Mouse (Mus musculus) kidney, embryonic 14.5 days (tissue): ENCODE measurements around the gene Olfml2b. TPM values are rescaled to one million over a fixed set of nuclear protein-coding genes. Genes with fewer than 3 reads are reported as not detected.

Source experiments
- ATAC-seq: fragments of 200-750 bp; cut with Nextera tagmentation; 2 replicates; pipeline ENCODE4 v1.8.0; 2017; ENCODE audit warnings: moderate number of reproducible peaks, mild to moderate bottlenecking, moderate TSS enrichment, moderate library complexity; ENCODE audit not compliant: low FRiP score, low TSS enrichment
- H3K27ac ChIP-seq: fragments of 300-500 bp; sonication (generic); 2 replicates; pipeline ENCODE4 v1.5.1; 2014; ENCODE audit warnings: low read depth, mild to moderate bottlenecking, low read length, moderate library complexity, mixed read lengths
- H3K27me3 ChIP-seq: fragments of 300-500 bp; sonication (generic); 2 replicates; pipeline ENCODE4 v1.6.1; 2014; ENCODE audit warnings: mild to moderate bottlenecking, low read length; ENCODE audit not compliant: control insufficient read depth, insufficient read depth
- H3K36me3 ChIP-seq: fragments of 300-500 bp; sonication (generic); 2 replicates; pipeline ENCODE4 v1.6.1; 2014; ENCODE audit warnings: low read length, mixed read lengths; ENCODE audit not compliant: control insufficient read depth, insufficient read depth
- H3K4me1 ChIP-seq: fragments of 300-500 bp; sonication (generic); 2 replicates; pipeline ENCODE4 v1.6.1; 2014; ENCODE audit warnings: low read length, mixed read lengths; ENCODE audit not compliant: control insufficient read depth, insufficient read depth
- H3K4me2 ChIP-seq: fragments of 300-500 bp; sonication (generic); replicated peaks from 2 replicates; pipeline ENCODE4 v1.6.1; 2014; ENCODE audit warnings: low read depth, mild to moderate bottlenecking, low read length
- H3K4me3 ChIP-seq: fragments of 300-500 bp; sonication (generic); 2 replicates; pipeline ENCODE4 v1.5.1; 2014; ENCODE audit warnings: mild to moderate bottlenecking, low read length
- H3K9ac ChIP-seq: fragments of 300-500 bp; sonication (generic); 2 replicates; pipeline ENCODE4 v1.6.1; 2014; ENCODE audit warnings: low read depth, mild to moderate bottlenecking, low read length, moderate library complexity
- H3K9me3 ChIP-seq: fragments of 300-500 bp; sonication (generic); 2 replicates; pipeline ENCODE4 v1.6.1; 2016; ENCODE audit warnings: low read length; ENCODE audit not compliant: control insufficient read depth
- WGBS: fragments of 180-500 bp; shearing (Covaris S2); extraction: QIAGEN DNeasy Blood & Tissue Kit; methylation state at CpG from one replicate; pipeline ENCODE4 v1.1.7; 2014; 5-methylcytosine and 5-hydroxymethylcytosine counted together
- polyA plus RNA-seq: library from polyadenylated mRNA; unstranded; fragments of >200 nt; fragmentation: Nextera tagmentation; extraction: Ambion mirVana; gene quantifications from 2 replicates; pipeline ENCODE4 v1.2.1, GENCODE M21; 2014

Olfml2b gene
- polyA plus RNA-seq, 1 experiment from 2014 or later, result 6.0 TPM

GRCm38 (mm10) chr1:170699553-170699952 lies 55.2 kb downstream of the Olfml2b start:
- Histone ChIP-seq H3K36me3 (no peaks in the 10 kb centered on the region), H3K4me3 (no peak overlapping the region), H3K27me3 (no peaks in the 10 kb centered on the region), H3K27ac (no peak overlapping the region), H3K4me2 (no peak overlapping the region), H3K4me1 (no peaks in the 10 kb centered on the region), H3K9ac (no peak overlapping the region), H3K9me3 (no peaks in the 10 kb centered on the region)
- no peak for ATAC-seq
- WGBS, result 87% methylated on average over 9 of the region's 9 CpGs

GRCm38 (mm10) chr1:170700496-170701027 lies 56.2 kb downstream of the Olfml2b start:
- WGBS, result 88% methylated on average over 3 of the region's 3 CpGs
- H3K9ac ChIP-seq, result no peak overlapping the region
- no peaks in the 10 kb centered on the region for H3K9me3 ChIP-seq
- H3K36me3 ChIP-seq, result no peaks in the 10 kb centered on the region
- ATAC-seq, result no peak
- H3K4me2 ChIP-seq, result no peak overlapping the region
- H3K4me3 ChIP-seq, result no peak overlapping the region
- H3K27me3 ChIP-seq, result no peaks in the 10 kb centered on the region
- no peak overlapping the region for H3K27ac ChIP-seq
- H3K4me1 ChIP-seq, result no peaks in the 10 kb centered on the region

GRCm38 (mm10) chr1:170701178-170701577 lies 56.8 kb downstream of the Olfml2b start:
- no peak overlapping the region for H3K4me2 ChIP-seq
- ATAC-seq, result no peak
- no peak overlapping the region for H3K9ac ChIP-seq
- no peaks in the 10 kb centered on the region for H3K27me3 ChIP-seq
- H3K27ac ChIP-seq, result no peak overlapping the region
- H3K4me1 ChIP-seq, result no peaks in the 10 kb centered on the region
- H3K36me3 ChIP-seq, result no peaks in the 10 kb centered on the region
- H3K9me3 ChIP-seq, result no peaks in the 10 kb centered on the region
- no peak overlapping the region for H3K4me3 ChIP-seq
- WGBS, result 56% methylated on average over 3 of the region's 3 CpGs

DNA sequence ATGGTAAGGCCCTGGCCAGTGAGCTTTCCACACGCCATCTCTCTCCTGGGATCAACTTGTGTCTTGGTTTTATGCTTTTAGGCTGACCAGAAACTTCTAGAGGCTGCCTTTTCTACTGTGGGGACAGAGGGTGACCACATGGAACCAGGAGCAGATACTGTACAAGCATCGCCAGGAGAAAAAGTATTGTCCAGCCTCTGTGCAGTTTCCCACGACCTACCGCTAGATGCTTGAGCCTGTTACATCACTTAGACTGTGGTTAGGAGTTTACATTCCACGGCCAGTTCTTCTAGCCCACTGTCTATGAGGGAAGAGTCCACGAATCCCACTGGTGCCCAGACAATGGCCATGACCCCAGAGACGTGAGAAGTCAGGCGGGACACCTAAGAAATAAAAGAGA lies 57.2 kb downstream of the Olfml2b start:
- Histone ChIP-seq H3K27ac (no peak overlapping the region), H3K4me3 (no peak overlapping the region), H3K9me3 (no peaks in the 10 kb centered on the region), H3K4me1 (no peaks in the 10 kb centered on the region), H3K36me3 (no peaks in the 10 kb centered on the region), H3K9ac (no peak overlapping the region), H3K27me3 (no peaks in the 10 kb centered on the region), H3K4me2 (no peak overlapping the region)
- no peak for ATAC-seq
- 81% methylated on average over 8 of the region's 8 CpGs for WGBS

- Histone ChIP-seq H3K27ac (no peak overlapping the region), H3K4me2 (no peak overlapping the region), H3K36me3 (no peaks in the 10 kb centered on the region), H3K9ac (no peak overlapping the region), H3K4me3 (no peak overlapping the region), H3K9me3 (no peaks in the 10 kb centered on the region), H3K4me1 (no peaks in the 10 kb centered on the region), H3K27me3 (no peaks in the 10 kb centered on the region)
- ATAC-seq, result no peak
- WGBS, result 82% methylated on average over 2 of the region's 2 CpGs
These were observed 57.9 kb downstream of the Olfml2b start for GRCm38 (mm10) chr1:170702263-170702662.

DNA sequence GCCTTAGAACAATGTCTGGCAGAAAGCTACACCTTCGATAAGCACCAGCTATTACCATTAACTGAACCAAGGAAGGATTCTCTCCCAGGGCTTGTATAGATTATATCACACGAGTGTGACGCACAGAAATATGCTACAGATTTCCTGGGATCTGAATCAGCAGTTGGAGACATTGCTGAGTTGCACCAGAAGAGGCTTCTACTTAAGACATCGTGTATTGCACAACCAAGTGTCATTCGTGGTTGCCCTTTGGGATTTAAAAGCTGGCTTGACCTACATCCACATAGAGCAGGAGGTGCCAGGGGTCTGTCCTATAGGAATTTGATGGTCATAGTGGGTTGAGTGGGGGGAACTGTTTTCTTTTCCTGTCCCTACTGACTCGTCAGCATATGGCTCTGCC lies 58.6 kb downstream of the Olfml2b start:
- 83% methylated on average over 6 of the region's 6 CpGs for WGBS
- no peak overlapping the region for H3K4me2 ChIP-seq
- H3K4me3 ChIP-seq, result no peak overlapping the region
- H3K4me1 ChIP-seq, result no peaks in the 10 kb centered on the region
- H3K9ac ChIP-seq, result no peak overlapping the region
- H3K27me3 ChIP-seq, result no peaks in the 10 kb centered on the region
- no peak overlapping the region for H3K27ac ChIP-seq
- no peak for ATAC-seq
- H3K9me3 ChIP-seq, result no peaks in the 10 kb centered on the region
- H3K36me3 ChIP-seq, result no peaks in the 10 kb centered on the region

GRCm38 (mm10) chr1:170704103-170704502 lies 59.8 kb downstream of the Olfml2b start:
- Histone ChIP-seq H3K27me3 (no peaks in the 10 kb centered on the region), H3K4me3 (no peak overlapping the region), H3K27ac (no peak overlapping the region), H3K9ac (no peak overlapping the region), H3K9me3 (no peaks in the 10 kb centered on the region), H3K36me3 (no peaks in the 10 kb centered on the region; the same call in 1 of the 2 replicates), H3K4me2 (no peak overlapping the region), H3K4me1 (no peaks in the 10 kb centered on the region)
- no peak for ATAC-seq
- WGBS, result 91% methylated on average over 6 of the region's 6 CpGs

GRCm38 (mm10) chr1:170704911-170705594 lies 60.7 kb downstream of the Olfml2b start:
- no peaks in the 10 kb centered on the region; the same call in 1 of the 2 replicates for H3K36me3 ChIP-seq
- no peak overlapping the region for H3K27ac ChIP-seq
- no peak overlapping the region for H3K9ac ChIP-seq
- H3K4me3 ChIP-seq, result no peak overlapping the region
- no peaks in the 10 kb centered on the region for H3K4me1 ChIP-seq
- 70% methylated on average over 4 of the region's 4 CpGs for WGBS
- H3K27me3 ChIP-seq, result no peaks in the 10 kb centered on the region
- ATAC-seq, result no peak
- H3K4me2 ChIP-seq, result no peak overlapping the region
- no peaks in the 10 kb centered on the region for H3K9me3 ChIP-seq

DNA sequence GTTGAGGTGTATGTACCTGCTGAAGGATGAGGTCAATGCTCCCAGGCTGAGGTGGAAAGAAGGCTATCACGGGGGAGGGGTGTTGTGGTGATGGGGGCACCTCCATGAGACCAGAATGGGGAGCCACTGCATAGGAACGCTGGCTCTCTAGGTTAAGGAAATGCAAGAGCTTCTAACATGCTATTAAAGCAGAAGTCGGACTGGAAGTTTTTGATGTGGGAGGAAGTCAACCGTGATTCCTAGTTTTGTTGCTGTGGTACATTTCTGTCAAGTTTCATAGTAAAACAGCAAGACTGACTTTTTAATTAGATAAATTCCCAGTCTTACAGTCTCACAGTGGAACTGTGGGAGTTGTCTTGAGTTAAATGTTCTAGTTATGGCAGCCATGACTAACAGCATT lies 61.7 kb downstream of the Olfml2b start:
- H3K4me3 ChIP-seq, result no peak overlapping the region
- H3K9me3 ChIP-seq, result no peaks in the 10 kb centered on the region
- WGBS, result 69% methylated on average over 4 of the region's 4 CpGs
- no peaks in the 10 kb centered on the region; the same call in 1 of the 2 replicates for H3K36me3 ChIP-seq
- no peaks in the 10 kb centered on the region for H3K27me3 ChIP-seq
- H3K9ac ChIP-seq, result no peak overlapping the region
- no peak overlapping the region for H3K27ac ChIP-seq
- no peak overlapping the region for H3K4me2 ChIP-seq
- no peaks in the 10 kb centered on the region for H3K4me1 ChIP-seq
- ATAC-seq, result no peak
